Mouse (Mus musculus): ENCODE results near the gene Gm4924.

The Gm4924 gene

DNA sequence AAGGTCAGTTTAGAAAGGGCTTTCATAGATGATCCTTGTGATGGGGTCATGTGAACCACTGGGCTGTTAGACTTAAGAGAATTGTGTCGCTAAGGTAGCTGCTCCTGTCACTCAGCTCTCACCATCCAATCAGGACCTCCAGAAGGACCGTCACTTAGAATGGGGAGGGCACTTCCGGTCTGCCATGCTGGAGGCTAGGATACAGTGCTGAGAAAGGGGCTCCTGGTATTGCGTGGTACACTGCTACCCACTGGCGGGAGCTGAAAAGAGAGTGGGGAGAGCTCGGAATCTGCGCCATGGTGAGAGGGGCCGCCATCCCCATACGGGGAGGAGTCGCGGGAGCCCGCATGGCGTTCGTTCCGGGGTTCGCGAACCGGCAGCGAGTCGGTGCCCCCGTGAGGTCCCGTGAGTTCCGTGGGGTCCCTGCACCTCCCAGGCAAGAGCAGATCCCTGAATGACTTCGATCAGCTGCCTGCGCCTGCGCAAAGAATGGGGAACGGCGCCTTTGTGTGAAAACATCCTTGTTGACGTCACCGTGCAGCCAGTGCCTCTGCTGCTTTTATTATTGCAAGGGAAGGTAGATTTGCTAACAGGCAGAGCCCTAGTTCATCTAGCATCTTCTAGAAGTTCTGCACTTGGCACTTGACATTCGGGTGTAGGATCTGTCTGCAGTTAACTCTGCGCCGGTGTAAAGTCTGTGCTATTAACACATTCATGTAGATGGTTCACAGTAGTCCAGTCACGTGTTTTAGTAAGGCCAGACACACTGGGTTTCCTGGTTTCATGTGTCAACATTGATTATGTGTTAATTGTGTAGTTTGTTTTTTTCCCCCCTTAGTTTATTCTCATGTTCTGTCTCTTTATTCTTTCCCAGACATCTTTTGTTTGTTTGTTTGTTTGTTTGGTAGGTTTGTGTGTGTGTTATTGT, at the start of gene Gm4924:
Gm4924 (plus strand) TSS at position 173 of the 928 bp plus-strand sequence.
- peak; percentile 91 for DNase-seq

DNA sequence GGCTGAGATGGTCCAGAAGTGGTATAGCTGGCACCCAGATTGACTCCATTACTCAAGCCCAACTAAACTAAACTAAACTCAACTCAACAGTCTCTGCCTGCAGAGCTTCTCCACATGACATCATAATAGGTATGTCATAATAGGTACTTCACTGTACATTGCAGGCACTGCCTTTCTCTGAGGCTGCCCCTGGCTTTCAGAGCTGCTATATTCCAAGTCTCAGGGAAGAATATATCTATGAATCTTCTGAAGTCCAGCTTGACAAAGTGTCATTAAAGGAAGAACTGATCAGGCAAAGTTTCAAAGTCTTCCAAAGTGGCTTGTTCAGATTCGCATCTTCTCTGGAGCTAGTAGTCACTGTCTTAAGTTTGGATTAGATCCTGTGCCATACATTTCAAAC, 37.6 kb upstream of the Gm4924 start, which contains the start of gene 4932415D10Rik:
4932415D10Rik (minus strand) TSS at position 101 of the 400 bp plus-strand sequence.
- DNase-seq: no peak

DNA sequence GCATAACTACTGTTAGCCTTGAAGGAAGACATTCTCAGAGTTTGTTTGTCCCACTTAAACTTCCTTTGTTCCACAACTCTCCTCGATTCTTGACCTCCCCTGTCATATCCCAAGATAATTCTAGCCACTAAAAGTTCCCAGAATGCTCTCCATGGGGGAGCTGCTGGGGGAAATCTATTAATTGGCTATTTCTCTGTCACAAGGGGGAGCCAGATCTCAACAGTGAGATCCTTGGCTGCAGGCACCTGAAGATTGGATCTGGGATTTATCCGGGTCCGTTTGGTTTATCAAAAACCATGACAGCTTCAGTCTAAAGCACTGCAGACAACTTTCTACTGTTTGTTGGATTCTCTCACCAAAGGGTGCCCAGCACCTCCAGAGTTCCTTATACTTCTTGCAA, 33.9 kb upstream of the Gm4924 start:
- DNase-seq: no peak

DNA sequence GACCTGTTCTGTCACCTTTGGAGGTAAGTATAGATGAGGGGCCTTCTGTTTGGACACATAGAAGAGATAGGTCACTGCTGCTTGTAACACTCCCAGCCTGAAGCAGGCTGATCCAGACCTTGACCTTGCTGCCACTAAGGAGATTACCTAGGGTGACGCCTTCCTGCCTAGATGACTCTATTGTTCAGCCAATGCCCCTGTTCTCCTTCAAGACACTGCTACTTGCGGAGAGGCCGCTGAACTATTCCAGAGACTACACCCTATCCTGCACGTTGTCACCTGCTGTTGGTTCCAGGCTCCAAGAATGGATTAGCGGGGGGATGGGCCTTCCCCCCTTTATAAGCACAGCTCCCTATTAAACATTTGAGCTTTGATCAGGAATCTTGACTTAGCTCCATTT, 24.2 kb upstream of the Gm4924 start:
- DNase-seq: no peak

DNA sequence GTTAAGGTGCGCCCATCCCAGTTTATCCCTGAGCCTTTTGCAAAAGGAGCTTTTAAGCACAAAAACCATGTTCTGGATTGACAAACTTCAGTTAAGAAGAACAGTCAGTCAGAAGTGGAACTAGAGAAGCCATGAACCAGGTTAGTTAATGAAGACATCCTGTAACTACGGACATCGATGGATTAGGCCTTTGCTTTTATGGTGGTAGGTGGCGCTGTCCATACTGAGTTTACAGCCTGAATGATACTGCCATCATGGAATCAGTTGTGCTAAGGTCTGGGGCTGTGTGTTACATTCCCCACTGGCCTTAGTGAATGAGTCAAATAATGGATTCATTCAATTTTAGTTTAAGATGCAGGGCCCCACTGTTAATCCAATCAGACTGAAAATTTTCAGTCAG, 1.3 kb downstream of the Gm4924 start:
- DNase-seq: no peak

DNA sequence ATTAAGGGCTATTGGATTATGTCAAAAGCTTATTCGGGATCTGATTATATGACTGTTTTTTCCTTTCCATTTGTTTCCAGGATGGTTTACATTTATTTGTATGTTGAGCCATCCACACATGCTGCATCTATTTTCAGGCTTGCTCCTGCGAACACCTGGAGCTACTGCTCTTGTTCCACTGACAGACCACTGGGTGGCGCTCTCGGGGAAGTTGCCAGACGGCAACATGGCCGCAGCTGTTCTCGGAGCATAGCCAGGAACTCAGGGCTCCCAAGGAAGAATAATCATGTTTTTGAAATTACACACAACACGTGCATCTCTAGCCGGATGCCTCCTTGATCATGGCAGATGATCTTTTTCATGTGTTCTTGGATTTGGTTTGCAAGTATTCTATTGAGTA, 7.9 kb downstream of the Gm4924 start:
- DNase-seq: peak; percentile 12

DNA sequence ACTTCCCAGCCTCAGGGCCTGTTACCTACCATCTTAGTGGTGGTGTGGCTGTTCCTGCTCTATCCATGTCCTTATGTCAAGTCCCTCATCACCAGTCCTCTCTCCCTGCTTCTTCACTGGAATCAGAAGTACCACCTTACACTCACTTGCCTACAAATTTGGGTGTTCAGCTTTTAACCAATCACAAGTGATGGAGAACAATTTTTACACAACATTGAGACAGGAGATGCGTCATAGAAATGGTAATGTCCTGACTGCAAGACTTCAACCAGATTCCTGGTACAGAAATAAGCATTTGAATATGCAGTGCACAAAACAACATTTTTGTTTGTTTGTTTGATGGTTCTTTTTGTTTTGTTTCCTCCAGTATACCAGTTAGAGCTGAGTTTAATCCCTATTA, 28.9 kb downstream of the Gm4924 start:
- no peak for DNase-seq

DNA sequence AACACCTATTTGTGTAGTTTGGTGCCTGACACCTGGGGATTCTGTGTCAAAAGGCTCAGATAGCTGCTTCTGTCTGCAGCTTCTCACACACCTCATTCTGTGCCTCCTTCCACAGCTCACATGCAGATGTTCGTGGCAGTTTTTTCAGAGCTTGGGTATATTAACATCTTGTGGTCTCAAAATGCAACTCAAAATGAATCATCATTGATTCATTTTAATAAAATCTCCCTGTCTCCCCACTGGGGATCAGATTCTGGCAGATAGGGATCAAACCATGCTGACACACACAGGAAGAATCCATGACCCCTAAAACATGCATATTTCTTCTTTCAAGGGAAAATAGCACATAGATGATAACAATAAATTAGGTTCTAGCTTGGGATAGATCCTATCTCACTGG, 55.5 kb downstream of the Gm4924 start:
- no peak for DNase-seq

DNA sequence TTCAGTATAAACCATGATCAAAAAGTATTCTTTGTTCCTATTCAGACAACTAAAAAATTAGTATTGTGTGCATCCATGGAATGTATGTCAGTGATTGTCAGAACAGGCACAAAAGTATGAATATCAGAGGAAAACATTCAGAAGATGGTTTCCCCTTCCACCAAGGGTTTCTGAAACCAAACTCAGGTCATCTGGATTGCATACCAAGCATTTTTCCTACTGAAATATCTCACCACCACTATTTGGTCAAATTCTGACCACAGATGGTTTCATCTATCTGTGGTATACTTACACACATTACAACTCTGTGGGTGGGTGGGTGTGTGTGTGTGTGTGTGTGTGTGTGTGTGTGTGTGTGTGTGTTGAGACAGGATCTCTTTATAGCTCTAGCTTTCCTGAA, 69.6 kb downstream of the Gm4924 start:
- DNase-seq: no peak
